Mouse (Mus musculus) kidney, adult 2 months (tissue): ENCODE data around the gene Fkbp5. TPM values are rescaled to one million over a fixed set of nuclear protein-coding genes. Genes with fewer than 3 reads are reported as not detected.
"Not testable (repeated sequence)": the region's sequence is repeated elsewhere in the genome, so short reads cannot be mapped to it uniquely, and the experiment has no call there.

Source experiments
- DNase-seq: peaks from one replicate; pipeline ENCODE4 v3.0.0; 2021
- H3K27ac ChIP-seq: fragments of 200-500 bp; 2 replicates; pipeline ENCODE4 v1.5.1; 2012; ENCODE audit warnings: low read depth, low read length, control low read depth, inconsistent platforms; ENCODE audit not compliant: insufficient read depth
- H3K27me3 ChIP-seq: fragments of 200-500 bp; replicated peaks from 2 replicates; pipeline ENCODE4 v1.6.1; 2012; ENCODE audit warnings: mild to moderate bottlenecking, moderate library complexity, low read length, inconsistent platforms; ENCODE audit not compliant: control insufficient read depth, insufficient read depth
- H3K36me3 ChIP-seq: fragments of 200-500 bp; 2 replicates; pipeline ENCODE4 v1.6.1; 2012; ENCODE audit warnings: mild to moderate bottlenecking, moderate library complexity, low read length, inconsistent platforms; ENCODE audit not compliant: control insufficient read depth, insufficient read depth
- H3K4me1 ChIP-seq: fragments of 200-500 bp; 2 replicates; pipeline ENCODE4 v1.6.1; 2011; ENCODE audit warnings: low read length; ENCODE audit not compliant: control insufficient read depth, insufficient read depth
- H3K4me3 ChIP-seq: fragments of 200-500 bp; 2 replicates; pipeline ENCODE4 v1.5.1; 2011; ENCODE audit warnings: mild to moderate bottlenecking, low read depth, low read length, control low read depth; ENCODE audit not compliant: insufficient read depth
- CTCF ChIP-seq: fragments of 200-500 bp; conservative IDR thresholded peaks from 2 replicates; pipeline ENCODE4 v1.5.1; 2011; ENCODE audit warnings: low read depth, mild to moderate bottlenecking, control low read depth, low read length, moderate library complexity, mixed read lengths; ENCODE audit not compliant: insufficient read depth, insufficient read length
- POLR2A ChIP-seq: fragments of 200-500 bp; IDR thresholded peaks from one replicate; pipeline ENCODE4 v1.6.1; 2011; ENCODE audit warnings: low read depth, low read length, control low read depth
- WGBS: fragments of 180-500 bp; shearing (Covaris S2); methylation state at CpG from one replicate; pipeline ENCODE4 v1.1.7; 2018; 5-methylcytosine and 5-hydroxymethylcytosine counted together
- polyA plus RNA-seq: library from polyadenylated mRNA; depleted of rRNA; stranded (reverse); fragments of >200 nt; gene quantifications from 2 replicates; pipeline ENCODE4 v1.2.3, GENCODE M21; 2012; rRNA removed

The Fkbp5 gene
- 13.4 and 14.3 TPM in 2 replicates for polyA plus RNA-seq

DNA sequence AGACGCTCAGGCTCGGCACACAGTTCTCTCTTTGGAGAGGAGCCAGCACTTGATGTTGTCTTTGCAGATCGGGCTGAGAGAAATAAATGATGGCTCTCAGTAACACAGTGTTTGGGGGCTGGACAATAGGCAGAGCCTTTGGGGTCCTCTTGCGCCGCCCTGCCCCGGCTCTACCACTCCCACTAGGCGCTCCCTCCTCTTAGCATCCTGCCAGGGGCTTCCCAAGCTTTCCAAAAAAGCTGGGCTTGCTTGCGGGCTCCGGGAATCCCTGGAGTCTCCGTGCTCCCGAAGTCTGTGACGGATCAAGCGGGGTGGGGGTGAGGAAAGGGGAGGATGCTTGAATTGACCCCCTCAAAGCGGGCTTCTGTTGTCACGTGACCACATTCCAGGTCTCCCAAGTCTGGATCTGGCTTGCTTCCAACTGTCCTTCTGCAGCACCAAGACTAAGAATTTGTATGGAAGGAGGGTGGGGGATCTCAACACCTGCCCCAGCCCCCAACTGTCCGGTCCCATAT, at the start of gene Fkbp5:
TSS of gene Fkbp5 (minus strand) at position 87 of the 515 bp plus-strand sequence.
- Histone ChIP-seq H3K36me3 (no peaks in the 10 kb centered on the region), H3K27me3 (no peaks in the 10 kb centered on the region), H3K4me1 (peaks cover 55% of the 10 kb centered on the region), H3K4me3 (peak within 1 kb of the TSS; percentile 72), H3K27ac (peak within 1 kb of the TSS; percentile 98)
- TF ChIP-seq CTCF: no peak
- no peak for TF ChIP-seq POLR2A
- DNase-seq: peak; percentile 91
- 15% methylated on average over 16 of the region's 16 CpGs for WGBS

DNA sequence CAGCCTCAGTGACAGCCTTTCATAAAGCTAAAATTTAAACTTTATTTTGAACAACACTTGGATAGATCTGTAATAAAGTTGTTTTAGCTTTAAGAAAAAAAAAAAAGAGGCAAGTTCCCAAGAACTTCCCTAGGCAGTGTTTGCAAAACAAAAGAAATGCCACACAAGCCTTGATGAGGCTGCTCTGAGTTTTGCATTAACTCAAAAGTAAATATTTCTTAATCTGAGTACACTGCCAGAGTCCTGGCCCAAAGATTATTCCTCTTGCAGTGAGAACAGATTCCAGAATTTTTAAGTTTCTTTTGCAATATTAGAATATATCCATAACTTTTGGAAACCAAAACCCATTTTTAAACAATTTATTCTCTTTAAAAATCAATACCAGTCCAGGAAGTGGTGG, 47.9 kb upstream of the Fkbp5 start:
- no peaks in the 10 kb centered on the region for H3K36me3 ChIP-seq
- no peak overlapping the region for H3K27ac ChIP-seq
- TF ChIP-seq POLR2A (no peak), CTCF (no peak)
- H3K4me1 ChIP-seq: no peaks in the 10 kb centered on the region
- no peak overlapping the region for H3K4me3 ChIP-seq
- peak; percentile 29 for DNase-seq
- H3K27me3 ChIP-seq: no peaks in the 10 kb centered on the region

DNA sequence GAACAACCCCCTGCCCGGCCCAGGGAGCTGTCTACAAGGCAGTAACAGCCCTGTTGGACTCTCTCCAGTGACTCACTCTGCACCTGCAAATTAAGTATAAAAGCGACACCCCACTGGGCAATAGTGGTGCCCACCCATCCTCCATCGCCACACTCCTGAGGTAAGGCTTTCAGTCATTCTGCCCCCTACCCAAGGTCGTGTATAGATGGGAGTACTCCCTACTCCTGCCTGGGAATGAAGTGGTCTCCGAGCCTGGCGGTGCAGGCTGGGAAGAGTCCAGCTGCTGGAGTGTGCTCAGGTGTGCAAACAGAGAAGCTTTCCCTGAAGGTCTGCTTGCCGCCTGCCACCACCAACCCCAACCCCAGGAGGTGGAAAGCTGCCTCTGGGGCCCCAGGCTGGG, 44.3 kb upstream of the Fkbp5 start:
- Histone ChIP-seq H3K4me1 (no peaks in the 10 kb centered on the region), H3K27ac (no peak overlapping the region), H3K36me3 (no peaks in the 10 kb centered on the region), H3K4me3 (no peak overlapping the region), H3K27me3 (no peaks in the 10 kb centered on the region)
- WGBS: 63% methylated on average over 7 of the region's 7 CpGs
- no peak for TF ChIP-seq POLR2A
- no peak for TF ChIP-seq CTCF
- no peak for DNase-seq

DNA sequence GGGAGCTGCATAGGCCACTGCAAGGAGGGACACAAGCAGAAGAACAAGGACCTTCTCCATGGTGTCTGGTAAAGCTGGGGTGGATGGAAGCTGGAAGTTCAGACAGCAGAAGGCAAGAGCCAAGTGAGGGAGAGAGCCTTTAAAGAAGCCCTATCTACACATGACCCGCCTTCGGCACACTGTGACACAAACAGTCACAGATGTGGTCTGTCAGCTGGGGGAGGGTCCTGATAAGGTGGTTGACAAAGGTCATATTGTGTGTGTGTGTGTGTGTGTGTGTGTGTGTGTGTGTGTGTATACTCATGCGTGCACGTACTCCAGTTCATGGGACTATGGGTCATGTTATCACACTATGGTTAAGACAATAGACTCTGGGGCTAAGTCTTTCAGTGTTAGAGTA, 43.3 kb upstream of the Fkbp5 start, which contains the start of gene Clps:
TSS of gene Clps (minus strand) at position 169 of the 400 bp plus-strand sequence.
- WGBS: 91% methylated on average over 4 of the region's 4 CpGs
- no peak for TF ChIP-seq POLR2A
- TF ChIP-seq CTCF: no peak
- H3K4me3 ChIP-seq: no peak within 1 kb of the TSS
- no peaks in the 10 kb centered on the region for H3K36me3 ChIP-seq
- no peak within 1 kb of the TSS for H3K27ac ChIP-seq
- DNase-seq: no peak
- no peaks in the 10 kb centered on the region for H3K27me3 ChIP-seq
- H3K4me1 ChIP-seq: no peaks in the 10 kb centered on the region

DNA sequence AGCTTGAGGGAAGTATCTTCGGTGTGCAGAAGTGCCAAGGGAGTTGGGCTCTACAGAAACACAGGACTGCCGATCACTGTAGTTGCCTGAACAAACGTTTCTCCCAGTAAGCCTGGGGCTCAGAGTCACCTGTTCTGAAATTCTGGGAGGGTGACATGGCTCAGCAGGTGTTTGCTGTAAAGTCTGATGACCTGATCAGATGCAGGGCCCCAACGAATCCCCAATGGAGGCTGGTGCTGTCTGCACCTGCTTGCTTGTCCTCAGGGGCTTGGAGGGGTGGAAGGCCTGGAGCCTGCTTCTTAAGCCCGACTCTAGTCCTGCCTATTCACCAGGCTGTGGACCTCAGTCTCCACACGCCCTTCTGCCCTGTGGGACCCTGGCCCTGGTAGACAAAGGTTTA, 40.4 kb upstream of the Fkbp5 start:
- no peaks in the 10 kb centered on the region for H3K4me1 ChIP-seq
- WGBS: 75% methylated on average over 6 of the region's 6 CpGs

DNA sequence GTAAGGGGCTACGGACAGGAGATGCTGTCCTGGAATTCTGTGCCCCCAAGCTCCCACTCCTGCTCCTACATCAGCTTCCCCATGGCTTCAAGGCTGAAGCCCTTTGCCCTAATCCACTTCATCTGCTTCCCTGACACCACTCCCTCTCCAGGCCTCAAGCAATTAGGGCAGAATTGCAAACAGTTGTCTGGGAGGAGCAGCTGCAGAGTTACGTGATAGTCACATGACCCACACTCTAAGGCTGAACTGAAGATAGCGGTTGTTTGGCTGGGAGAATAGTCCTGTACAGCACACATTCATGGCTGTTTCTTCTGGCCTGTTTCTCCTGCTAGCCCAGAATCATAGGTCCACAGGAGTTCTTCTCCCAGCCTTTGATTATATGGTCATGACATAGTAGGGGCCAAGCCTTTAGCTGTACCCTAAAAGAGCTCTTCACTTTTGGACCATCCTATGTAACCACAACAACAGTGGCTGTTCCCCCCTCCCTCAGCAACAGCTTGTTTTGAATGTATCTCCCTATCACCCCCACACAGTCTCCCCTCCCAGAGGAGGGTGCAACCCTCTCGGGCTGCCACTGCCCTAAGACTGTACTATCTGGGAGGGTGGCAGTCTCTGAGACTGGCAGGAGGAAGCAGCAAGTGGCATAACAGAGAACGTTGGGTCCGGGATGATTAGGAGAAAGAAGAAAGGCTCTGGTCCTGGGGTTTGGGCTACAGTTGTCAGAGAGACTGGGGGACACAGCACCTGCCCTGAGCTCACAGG, 39.5 kb upstream of the Fkbp5 start:
- TF ChIP-seq POLR2A (no peak), CTCF (no peak)
- Histone ChIP-seq H3K4me1 (no peaks in the 10 kb centered on the region), H3K27me3 (no peaks in the 10 kb centered on the region), H3K36me3 (no peaks in the 10 kb centered on the region), H3K27ac (no peak overlapping the region), H3K4me3 (no peak overlapping the region)
- DNase-seq: no peak
- 57% methylated on average over 6 of the region's 6 CpGs for WGBS

More for the DNA sequence above, 40.4 kb upstream of the Fkbp5 start:
- H3K27me3 ChIP-seq: no peaks in the 10 kb centered on the region
- H3K4me3 ChIP-seq: no peak overlapping the region
- no peak overlapping the region for H3K27ac ChIP-seq
- TF ChIP-seq CTCF: no peak
- TF ChIP-seq POLR2A: no peak
- H3K36me3 ChIP-seq: no peaks in the 10 kb centered on the region
- DNase-seq: no peak

DNA sequence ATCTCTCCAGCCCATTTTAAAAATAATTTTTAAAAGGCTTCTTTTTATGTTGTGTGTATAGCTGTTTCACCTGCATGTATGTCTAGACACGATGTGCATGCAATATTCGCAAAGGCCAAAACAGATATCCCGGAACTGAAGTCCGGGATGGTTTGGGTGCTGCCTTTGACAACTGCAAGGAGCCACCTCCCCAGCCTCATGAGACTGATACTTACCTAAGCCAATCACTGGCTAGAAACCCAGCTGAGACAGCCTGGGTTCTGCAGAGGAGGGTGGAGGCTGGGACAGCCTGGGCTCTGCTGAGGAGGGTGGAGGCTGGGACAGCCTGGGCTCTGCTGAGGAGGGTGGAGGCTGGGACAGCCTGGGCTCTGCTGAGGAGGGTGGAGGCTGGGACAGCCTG, 36.7 kb upstream of the Fkbp5 start:
- not testable (repeated sequence) for H3K4me3 ChIP-seq, H3K27ac ChIP-seq, DNase-seq, H3K4me1 ChIP-seq, H3K27me3 ChIP-seq, H3K36me3 ChIP-seq
- 95% methylated on average over 4 of the region's 4 CpGs for WGBS
